Mouse (Mus musculus): ENCODE results near the gene Tbx21. TPM values are rescaled to one million over a fixed set of nuclear protein-coding genes. Genes with fewer than 3 reads are reported as not detected.

The Tbx21 gene
- total RNA-seq, 2 experiments from 2014 or later, result 0.17 to 0.32 TPM

DNA sequence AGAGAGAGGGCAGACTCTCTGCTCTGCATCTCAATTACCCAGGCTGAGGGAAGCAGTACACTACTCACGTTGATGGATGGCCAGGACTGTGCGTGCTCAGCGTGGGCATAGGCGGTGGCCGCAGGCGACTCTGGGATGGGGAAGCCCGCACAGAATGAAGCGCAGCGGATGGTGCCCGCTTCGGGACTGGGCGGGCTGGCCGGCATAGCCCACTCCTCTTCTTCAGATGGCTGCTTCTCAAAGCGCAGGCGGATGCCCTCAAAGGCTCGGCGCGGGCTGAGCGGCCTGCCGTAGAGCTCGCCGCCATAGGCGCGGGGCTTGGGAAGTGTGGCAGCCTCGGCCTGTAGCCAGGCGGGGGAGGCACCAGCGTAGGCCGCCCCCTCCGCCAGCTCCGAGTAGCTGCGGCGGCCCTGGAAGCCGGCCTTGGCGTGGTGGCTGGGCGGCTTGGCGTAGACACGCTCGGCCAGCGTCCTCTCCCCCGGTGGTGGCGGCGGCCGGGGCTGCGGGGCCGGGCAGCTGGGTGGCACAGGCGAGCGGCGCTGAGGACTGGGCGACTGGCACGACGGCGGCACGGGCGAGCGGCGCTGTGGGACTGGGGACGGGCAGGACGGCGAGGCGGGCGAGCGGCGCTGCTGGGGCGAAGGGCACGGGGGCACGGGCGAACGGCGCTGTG, 23.6 kb upstream of the Tbx21 start:
- peak; percentile 47 to 67 for DNase-seq (ENCODE audit: low spot score in 2 of 2)
- intact Hi-C loops (cut with DNase I), result no loop called here

DNA sequence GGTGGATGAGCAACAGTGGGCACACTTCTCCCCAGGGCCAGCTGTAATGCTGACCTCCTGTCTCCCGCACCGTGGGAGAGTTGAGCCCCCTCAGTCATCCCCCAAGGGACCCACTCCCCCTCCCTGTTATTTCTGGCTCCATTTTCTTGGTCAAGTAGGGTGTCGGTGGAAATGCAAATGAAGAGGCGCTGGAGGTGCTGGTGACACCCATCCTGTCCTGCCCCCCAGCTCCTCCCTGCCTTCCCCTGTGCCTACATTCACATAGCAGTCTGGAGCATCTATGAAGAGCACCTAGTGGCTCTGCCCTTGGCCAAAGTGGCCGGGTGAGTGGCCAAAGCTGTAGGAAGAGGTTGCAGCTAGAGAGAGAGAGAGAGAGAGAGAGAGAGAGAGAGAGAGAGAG, 18.1 kb upstream of the Tbx21 start:
- intact Hi-C loops (cut with DNase I), result no loop called here
- DNase-seq (ENCODE audit: low spot score in 2 of 2), result no peak

DNA sequence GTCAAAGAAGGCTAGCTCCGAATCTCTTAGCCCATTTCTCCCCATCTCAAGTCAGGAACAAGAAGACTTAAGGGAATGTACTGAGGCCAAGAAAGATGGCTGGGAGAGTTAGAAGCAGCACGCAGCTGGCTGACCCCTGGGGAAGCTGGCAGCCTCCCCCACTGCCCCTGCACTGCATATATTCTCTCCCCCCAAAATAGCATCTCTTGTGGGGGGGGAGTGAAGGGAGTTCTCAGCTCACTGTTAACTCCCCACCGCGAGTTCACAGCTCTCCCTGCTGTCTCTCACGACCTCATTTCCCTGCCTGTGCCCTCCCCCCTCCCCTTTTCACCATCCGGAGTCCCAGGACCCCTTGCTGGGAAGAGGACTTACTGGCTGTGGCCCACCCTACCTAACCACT, 17.1 kb upstream of the Tbx21 start:
- intact Hi-C loops (cut with DNase I), result no loop called here
- DNase-seq (ENCODE audit: low spot score in 2 of 2), result no peak

DNA sequence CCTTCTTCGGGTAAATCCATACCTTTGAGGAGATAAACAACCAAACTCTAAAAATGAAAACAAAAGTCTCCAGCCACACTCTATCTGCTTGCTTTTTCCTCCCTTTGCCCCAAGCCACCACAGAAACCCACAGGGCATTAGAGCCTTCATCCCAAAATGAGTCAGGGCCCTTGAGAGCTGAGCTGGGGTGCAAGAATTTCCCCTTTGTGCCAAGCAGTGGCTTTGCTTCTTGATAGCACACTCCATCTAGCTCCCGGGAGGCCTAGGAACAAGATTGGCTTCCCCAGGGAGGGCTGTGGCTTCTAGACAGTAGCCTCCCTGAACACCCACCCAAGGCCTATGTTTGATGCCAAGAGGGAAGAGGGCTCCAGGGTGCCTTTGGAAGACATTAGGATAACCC, 16.6 kb upstream of the Tbx21 start:
- intact Hi-C loops (cut with DNase I), result no loop called here
- DNase-seq (ENCODE audit: low spot score in 2 of 2), result no peak

DNA sequence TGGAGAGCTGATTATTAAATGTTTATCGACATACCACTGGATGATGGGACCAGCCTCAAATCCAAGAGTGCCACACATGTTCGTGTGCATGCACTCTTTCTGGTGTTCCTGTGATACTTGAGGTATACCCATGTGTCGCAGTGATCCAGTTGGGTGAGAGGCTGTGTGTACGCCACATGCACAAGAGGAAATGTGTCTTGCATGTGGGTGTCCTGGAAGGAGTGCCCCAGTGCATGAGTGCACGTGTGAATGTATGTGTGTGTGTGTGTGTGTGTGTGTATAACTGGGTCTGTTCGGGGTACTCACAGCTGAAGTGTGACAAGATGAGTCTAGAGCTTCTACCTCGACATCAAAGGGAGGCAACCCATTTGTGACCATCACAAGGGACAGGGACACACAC, 15.2 kb upstream of the Tbx21 start:
- DNase-seq (ENCODE audit: low spot score in 2 of 2), result no peak
- intact Hi-C loops (cut with DNase I), result no loop called here

DNA sequence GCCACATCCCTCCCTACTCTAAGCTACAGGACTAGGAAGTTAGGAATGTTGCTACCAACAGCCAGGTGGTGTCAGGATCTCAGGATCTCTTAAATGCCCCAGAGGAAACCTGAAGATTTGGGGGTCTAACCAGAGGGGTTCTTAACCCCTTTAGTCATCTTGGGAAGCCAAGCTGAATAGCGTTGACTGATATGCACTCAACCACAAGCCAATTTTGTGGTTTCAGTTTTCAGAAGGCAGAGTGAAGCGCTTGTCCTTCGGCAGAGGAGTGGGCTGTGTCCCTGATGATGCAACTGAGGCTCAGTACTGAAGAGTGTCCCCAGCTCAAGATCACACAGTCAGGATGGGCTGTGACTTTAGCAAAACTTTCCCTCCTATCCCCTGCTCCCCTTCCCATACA, 13.8 kb upstream of the Tbx21 start:
- intact Hi-C loops (cut with DNase I), result no loop called here
- no peak for DNase-seq (ENCODE audit: low spot score in 2 of 2)

DNA sequence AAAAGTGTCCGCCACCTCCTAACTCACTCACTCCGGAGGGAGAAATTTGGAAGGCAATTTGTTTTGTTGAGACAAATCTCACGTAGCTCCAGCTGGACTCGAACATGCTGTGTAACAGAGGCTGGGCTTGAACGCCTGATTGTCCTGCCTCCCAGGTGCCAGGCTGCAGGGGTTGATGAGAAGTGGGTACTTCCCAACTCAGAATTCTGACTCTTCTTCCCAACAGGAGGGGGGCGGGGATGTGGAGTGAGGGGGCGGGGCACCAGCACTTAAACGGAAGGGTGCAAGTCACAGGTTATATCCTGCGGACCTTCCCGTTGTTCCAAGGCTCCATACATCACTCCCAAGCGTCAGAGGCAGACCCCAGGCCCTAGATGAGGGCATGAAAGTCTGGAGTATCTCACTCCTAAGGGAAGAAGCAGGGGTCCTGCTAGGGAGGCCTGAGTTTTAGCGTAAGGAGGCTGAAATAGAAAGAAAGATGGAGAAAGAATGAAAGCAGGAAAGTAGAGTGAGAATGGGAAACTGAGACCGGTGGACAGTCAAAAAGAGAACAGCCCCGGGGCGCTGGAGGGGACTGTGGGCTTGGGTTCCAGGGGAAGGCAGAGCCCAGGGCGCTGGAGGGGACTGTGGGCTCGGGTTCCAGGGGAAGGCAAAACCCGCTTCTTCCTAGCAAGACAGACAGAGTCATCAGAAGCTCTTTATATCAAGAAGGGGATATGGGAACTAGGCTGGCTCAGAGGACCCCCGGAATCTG, 12.5 kb upstream of the Tbx21 start:
- intact Hi-C loops (cut with DNase I), result no loop called here
- DNase-seq (ENCODE audit: low spot score in 2 of 2), result no peak

DNA sequence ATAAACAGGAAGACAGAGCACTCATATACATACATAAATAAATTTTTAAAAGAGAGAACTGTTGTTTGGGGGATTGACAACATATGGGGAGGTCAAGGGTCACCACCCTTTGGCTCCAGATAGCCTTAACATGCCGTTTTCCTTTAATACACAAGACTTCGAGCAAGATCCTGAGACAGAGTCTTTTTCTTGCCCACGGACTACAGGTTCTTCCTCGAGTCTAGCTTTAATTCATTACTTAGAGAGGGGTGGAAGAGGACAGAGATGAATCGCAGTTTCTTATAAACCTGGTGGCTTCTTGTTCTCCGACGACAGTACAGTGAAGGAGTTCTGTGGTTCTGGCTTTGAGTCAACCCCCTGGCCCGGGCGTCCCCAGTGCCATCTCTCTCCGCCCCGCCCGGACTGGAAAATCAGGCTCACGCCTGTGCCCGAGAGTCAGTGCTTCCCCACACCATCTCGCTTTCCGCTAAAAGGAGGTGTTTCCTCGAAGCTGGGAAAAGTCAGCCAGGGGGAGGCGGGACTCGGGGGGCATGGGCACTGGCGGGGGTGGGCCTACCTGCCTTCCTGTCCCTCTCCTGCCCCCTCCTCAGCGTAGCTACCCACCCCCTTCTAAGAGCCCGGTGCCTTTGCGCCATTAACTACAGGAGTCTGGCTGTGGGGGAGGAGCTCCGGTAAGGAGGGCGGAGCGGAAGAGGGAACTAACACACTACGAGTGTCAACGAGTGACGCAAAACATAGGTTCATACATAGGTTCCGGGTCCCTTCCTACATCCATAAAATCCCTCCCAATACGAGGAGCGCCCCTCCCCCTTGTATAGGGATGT, 11.7 kb upstream of the Tbx21 start:
- intact Hi-C loops (cut with DNase I), result no loop called here
- no peak for DNase-seq (ENCODE audit: low spot score in 2 of 2)

DNA sequence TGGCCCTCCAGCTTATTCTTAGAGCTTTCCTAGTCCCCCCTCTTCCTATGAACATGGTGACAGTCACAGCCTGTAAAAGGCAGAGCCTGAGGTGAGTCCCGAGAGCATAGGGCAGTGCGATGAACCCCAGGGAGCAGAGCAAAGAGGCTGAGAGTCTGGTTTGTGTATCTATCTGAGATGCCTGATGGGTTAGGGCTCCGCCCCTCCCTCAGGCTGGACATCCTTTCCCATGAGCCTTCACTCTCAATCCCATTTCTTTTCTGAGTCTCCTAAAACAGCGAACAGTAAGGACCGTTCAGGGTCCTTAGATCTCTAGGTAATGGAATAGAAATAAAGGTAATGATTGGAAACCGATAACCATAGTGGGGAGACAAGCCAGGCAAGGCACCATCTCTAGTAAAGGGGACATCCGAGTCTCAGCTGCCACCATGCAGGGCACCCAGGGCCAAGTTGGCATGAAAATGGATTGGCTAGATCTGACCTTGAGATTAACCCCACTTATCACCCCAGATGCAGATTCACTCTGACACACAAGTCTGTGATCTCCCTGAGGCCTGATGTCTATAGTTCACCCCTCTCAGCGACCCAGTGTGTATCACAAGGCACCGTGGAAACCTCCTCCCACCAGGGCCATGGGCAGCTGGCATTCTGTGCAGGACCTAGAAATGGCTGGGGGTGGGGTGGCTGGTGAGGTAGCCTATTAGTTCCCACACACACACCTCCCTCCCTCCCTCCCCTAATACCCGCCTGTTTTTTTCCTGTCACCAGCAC, 9.3 kb upstream of the Tbx21 start:
- intact Hi-C loops (cut with DNase I), result no loop called here
- DNase-seq (ENCODE audit: low spot score in 2 of 2), result no peak

DNA sequence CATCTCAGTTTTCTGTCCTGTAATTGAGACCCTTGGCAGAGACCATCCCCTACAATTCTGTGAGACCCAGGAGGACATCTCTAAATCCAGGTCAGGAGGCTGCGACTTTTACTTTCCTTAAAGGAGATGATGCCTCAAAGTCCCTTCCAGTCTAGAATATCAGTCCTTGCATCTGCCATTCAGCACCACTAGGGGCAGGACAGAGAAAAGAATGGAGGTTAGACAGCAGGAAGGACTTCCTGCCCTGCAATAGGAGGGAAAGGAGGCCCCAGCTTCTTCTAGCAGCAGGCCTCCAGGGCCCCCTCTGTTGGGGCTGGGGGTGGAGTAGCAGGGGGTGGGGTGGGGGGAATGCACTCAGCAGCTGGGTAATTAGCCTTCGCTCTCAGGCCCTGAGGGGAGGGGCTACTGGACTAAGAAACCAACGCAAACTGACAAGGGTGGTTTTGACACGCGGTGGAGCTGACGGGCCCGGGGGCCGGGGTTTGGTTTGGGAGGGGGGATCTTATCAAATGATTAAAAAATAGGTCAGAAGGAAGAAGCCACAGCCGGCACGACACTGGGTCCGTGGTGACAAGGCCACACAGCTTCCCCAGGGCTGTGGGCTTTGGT, 8.3 kb upstream of the Tbx21 start:
- intact Hi-C loops (cut with DNase I), result no loop called here
- DNase-seq (ENCODE audit: low spot score in 2 of 2), result no peak

DNA sequence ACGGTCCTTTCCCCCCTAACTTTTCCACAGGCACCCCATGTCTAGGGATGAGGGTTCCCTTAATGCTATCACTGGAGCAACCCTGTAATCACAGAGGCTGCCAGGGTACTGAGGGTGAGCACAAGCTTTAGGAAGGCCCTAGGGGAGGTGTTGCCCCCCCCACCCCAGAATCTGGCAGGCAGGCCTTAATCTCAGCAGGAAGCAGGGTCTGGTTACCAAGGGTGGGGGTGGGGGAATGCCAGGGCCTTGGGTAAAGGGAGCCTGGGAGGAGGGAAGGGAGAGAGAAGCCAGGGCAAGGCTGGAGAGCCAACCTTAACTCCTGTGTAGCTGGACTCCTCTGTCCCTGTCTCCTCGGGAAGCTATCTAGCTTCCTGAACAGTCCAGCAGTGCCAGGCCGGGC, 5.5 kb upstream of the Tbx21 start:
- no peak for DNase-seq (ENCODE audit: low spot score in 2 of 2)
- intact Hi-C loops (cut with DNase I), result no loop called here

DNA sequence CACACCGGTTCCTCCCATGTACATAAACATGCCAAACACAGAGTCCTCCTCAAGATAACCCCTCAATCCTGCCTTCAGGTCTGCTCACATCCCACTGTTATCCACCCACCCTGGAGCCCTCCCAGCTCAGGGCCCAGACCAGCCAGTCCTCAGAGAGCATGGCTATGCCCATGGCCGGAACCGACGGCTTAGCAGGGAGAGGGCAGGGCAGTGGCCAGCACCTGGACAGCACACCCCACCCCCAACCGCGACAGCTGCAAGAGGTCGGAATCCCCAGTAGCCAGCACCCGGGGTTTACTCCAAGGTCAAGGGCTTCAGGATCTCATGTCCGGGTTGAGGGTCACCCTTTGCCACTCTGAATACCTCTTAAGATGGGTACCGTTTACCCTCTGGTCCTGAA, 5.1 kb upstream of the Tbx21 start:
- intact Hi-C loops (cut with DNase I), result no loop called here
- DNase-seq (ENCODE audit: low spot score in 2 of 2), result no peak

DNA sequence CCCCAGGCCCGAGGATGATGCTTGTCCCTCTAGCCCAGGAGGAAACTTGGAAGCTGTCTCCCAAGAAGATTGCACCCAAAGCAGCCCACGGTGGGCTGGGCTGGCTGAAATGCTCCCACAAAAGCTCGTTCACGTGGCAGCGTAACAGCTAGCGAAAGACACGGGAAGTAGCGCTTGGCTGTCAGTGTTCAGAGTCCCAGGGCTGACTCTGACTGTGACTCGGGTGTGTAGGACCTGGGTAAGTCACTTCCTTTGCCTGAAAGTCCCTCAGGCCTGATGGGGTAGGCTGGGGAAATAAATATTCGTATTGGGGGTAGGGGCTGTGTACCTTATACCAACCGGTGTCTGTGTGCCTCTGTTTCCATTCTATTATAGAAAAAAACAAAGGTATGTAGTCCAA, 666 bp upstream of the Tbx21 start:
- intact Hi-C loops (cut with DNase I), result no loop called here
- DNase-seq (ENCODE audit: low spot score in 2 of 2), result no peak

DNA sequence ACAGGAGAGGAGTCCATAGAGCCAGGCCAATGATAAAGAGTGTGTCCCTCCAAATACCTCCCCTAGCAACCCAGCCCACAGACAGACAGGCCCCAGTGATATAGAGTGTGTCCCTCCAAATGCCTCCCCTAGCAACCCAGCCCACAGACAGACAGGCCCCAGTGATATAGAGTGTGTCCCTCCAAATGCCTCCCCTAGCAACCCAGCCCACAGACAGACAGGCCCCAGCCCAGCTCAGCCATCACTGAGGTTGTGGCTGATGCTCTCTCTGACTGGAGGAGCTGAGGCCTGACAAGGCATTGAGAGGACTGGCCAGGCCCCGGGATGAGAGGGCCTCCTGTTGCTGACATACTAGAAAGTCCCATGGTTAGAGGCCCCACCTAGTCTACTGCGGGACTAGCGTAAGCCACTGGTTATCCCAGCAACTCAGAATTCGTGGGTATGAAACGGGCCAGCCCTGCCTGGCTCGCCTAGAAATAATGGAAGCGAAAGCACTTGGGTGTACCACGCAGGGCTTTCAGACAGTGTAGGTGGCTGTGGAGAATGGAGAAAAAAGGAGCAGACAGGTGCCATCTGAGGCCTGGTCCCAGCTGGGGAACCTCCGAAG, 2.5 kb downstream of the Tbx21 start:
- no peak for DNase-seq (ENCODE audit: low spot score in 2 of 2)
- intact Hi-C loops (cut with DNase I), result no loop called here

DNA sequence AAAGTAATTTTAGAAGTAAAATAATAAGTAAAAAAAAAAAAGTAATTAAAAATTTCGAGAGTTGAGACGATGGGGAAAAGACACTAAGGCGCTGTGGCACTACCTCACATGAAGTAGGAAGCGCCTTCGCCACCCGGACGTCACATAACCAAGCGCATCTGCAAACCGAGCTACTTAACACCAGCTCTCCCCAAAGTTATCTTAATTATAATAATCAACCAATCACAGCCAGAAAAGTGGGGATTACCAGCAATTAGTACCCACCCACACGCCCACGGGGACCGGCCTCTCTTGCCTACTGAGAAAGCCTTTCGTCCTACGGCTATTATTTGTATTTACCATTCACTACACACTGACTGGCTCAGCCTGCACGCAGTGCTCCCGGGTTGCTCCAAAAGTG, 6.2 kb downstream of the Tbx21 start:
- intact Hi-C loops (cut with DNase I), result no loop called here
- DNase-seq (ENCODE audit: low spot score in 2 of 2), result no peak

DNA sequence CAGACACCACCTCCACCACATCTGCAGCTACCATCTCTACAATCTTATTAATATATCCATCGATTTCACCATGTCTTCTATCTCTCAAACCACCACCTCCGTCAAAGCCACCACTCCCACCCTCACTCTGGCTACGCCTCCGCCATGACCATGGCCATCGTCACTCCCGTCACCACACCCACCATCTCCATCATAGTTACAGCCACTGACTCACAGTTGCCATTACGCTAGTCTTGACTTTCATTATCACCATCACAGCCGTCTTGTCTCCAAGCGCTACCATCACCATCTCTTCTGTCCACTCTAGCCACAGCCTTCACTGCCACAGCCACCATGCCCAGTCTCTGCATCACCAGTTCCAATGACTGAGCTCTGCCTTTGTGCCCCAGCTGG, 11.0 kb downstream of the Tbx21 start:
- intact Hi-C loops (cut with DNase I), result no loop called here

DNA sequence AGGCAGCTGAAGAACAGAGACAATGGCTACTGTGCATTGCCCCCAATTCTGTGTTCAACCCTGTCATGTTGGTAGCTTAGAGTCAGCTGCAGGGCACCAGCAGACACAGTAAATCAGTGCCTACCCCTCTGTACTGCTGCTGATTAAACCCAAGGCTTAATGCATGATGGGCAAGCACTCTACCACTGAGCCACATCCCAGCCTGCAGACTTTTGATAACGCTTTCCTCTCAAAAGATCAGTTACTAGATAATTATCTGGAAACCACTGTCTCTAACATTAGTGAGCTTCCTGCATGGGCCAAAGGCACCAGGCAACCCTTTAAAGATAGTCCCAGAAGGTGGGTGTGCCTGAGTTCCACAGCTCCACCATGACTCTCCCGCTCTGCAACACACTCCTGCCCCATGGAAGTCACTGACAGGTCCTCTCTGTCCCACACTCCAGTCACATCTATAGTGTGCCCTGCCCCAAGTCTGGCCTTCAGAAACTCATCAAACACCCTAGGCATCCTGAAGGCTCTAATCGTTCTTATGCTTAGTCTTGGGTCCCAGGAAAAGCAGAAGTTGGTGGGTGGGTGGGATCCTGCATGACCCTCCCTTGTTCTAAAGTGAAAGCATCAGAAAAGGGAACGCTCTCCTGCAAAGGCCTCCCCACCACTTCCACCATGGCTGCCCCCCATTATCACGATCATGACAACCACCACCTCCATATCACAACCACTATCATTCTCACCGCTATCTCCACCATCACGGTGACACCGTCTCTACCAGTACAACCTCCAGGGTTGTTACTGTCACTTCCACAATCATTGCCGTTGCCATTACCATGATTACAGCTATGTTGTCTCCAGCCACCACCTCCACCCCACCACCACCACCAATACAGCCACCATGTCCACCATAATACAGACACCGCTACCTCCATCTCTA, 11.7 kb downstream of the Tbx21 start:
- intact Hi-C loops (cut with DNase I), result no loop called here
- no peak for DNase-seq (ENCODE audit: low spot score in 2 of 2)

More for the DNA sequence above, 11.0 kb downstream of the Tbx21 start:
- no peak for DNase-seq (ENCODE audit: low spot score in 2 of 2)

DNA sequence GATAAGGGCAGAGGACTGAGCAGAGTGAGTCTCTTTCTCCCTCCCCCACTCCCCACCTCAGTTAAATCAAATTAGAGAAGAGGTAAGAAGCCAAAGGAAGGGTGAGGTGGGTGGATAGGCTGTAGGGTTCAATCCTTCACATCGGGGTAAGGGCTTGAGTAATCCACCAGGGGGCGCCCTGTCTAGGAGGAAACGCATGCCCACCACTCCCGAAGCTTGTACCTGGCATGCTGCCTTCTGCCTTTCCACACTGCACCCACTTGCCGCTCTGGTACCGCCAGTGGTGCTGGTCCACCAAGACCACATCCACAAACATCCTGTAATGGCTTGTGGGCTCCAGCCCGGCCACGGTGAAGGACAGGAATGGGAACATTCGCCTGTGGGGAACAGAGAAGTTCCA, 13.4 kb downstream of the Tbx21 start:
- intact Hi-C loops (cut with DNase I), result loop anchor here (1.0 kb wide), 1 partner anchor 45 kb away; no protein-coding TSS in a partner anchor
- DNase-seq (ENCODE audit: low spot score in 2 of 2), result no peak
